Mouse (Mus musculus) left cerebral cortex, adult 8-10 months (tissue): ENCODE data around the gene Galnt2. TPM values are rescaled to one million over a fixed set of nuclear protein-coding genes. Genes with fewer than 3 reads are reported as not detected.

Experiments
- DNase-seq, 2 experiments: peaks; one replicate each; pipeline ENCODE4 v3.0.0; 2022; ENCODE audit warnings: low spot score in 2 of 2
- total RNA-seq, 4 experiments: library from RNA; stranded (reverse); gene quantifications; 2 replicates each; pipeline ENCODE4 v1.2.4; 2022

Gene Galnt2
- total RNA-seq, 4 experiments from 2014 or later, result 34.5 to 49.5 (median 39.8) TPM

GRCm38 (mm10) chr8:124271518-124271917 is 40.3 kb downstream of the Galnt2 start:
- DNase-seq, result no peak

- DNase-seq, result no peak
These were observed 41.6 kb downstream of the Galnt2 start for GRCm38 (mm10) chr8:124272792-124273191.

DNA sequence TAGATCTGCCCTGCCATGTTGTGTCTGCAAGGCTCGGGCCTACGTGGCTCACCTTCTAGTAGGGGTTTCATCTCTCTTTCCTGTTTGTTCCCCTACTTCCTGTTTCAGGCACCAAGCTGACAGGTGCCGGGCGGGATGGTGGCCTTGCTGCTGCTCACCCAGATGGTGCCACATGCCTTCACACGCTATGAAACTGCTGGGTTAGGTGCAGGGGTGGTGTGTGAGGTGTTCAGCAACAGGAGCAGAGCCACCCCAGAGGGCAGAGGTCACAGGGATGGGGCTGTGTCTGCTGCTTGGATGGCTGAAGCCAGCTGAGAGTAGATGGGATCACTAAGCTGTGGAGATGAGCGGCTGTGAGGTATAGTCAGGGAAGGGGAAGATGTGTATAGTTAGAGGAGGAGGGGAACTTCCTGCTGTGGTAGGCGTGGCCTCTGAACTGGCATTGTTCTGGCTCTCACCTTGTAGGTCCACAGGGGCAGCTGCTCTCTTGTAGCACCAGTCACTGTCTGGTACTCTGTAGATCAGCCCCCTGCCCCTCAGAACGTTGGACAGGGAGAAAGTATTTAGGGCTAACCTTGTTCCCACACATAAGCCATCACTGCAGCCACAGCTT is 42.5 kb downstream of the Galnt2 start:
- no peak for DNase-seq

- DNase-seq, result no peak
These were observed 43.4 kb downstream of the Galnt2 start for GRCm38 (mm10) chr8:124274441-124275120.

GRCm38 (mm10) chr8:124275377-124276071 is 44.3 kb downstream of the Galnt2 start:
- DNase-seq, result no peak

- DNase-seq, result no peak
These were observed 47.0 kb downstream of the Galnt2 start for GRCm38 (mm10) chr8:124277951-124278910.

- DNase-seq, result no peak
These were observed 47.9 kb downstream of the Galnt2 start for GRCm38 (mm10) chr8:124278956-124279689.

DNA sequence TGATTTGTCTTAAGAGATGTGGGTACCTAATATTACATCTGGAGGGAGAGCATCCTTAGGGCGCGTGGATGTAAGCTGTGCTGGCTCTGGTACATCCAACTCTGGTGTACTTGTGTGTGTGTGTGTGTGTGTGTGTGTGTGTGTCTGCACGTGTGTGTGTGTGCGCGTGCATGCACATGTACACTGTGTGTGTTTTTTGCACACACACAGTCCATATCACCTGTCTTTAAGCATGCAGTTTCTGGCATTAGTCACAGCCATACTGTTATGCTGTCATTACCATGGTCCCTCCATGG is 48.4 kb downstream of the Galnt2 start:
- DNase-seq, result no peak

GRCm38 (mm10) chr8:124281700-124282541 is 50.7 kb downstream of the Galnt2 start:
- DNase-seq, result no peak

GRCm38 (mm10) chr8:124282878-124283630 is 51.9 kb downstream of the Galnt2 start:
- no peak for DNase-seq

DNA sequence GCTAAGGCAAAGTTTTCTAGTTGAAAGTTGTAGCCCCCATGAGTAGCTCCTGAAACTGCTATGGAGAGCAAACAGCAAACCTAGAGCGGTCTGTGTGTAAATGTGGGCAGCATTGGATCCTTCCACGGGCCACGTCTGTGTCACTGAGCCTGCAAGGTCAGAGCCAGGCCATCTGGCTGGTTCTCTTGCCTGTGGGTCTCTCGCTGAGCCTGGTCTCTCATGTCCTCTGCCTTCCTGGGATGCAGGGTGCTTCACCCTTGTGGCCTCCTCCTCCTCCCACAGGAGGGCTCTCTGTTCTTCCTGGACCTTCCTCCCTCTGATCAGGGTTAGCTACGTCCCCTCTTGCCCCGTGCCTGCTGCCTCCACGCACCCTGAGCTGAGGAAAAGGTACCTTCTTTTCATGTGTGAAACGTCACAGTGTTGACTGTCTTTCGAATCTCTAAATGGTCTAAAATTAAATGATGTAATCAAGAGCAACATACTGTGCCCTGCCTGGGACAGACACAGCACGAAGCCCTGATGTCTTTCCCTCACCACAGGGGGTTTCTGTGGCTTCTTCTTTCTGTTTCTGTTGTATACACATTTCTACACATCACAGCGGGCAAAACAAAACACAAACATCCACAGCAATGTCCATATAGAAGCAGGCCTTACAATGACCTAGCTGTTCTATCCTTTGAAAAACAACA is 52.6 kb downstream of the Galnt2 start:
- no peak for DNase-seq

GRCm38 (mm10) chr8:124284333-124284711 is 53.1 kb downstream of the Galnt2 start:
- DNase-seq, result no peak

GRCm38 (mm10) chr8:124284984-124285576 is 53.9 kb downstream of the Galnt2 start:
- no peak for DNase-seq

DNA sequence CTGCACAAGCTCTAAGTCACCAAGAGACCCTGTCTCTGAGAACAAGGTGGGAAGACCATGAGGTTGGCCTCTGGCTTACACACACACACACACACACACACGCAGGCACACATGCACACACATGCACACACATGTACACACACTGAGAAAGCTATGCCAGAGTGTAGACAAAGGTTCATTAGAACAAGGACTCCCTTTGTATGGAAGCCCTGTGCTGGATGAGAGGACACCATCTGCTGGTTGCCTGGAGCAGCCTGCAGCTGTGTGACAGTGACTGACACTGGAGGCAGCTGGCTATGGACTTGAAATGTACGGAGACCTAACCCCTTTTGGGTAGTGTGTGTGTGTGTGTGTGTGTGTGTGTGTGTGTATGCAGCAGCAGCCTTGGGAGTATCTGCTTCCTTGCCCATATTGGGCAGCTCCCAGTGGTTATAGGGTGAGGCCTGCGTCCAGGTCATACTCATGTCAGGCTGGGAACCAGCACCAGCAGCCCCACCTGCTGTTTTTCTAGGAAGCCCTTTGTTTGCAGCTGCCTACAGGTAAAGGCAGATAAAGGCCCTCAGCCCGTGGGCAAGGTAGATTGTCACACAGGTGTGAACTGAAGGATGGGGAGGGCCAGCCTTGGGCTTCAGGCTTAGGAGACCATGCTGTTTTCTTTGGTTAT is 55.4 kb downstream of the Galnt2 start:
- DNase-seq, result no peak

DNA sequence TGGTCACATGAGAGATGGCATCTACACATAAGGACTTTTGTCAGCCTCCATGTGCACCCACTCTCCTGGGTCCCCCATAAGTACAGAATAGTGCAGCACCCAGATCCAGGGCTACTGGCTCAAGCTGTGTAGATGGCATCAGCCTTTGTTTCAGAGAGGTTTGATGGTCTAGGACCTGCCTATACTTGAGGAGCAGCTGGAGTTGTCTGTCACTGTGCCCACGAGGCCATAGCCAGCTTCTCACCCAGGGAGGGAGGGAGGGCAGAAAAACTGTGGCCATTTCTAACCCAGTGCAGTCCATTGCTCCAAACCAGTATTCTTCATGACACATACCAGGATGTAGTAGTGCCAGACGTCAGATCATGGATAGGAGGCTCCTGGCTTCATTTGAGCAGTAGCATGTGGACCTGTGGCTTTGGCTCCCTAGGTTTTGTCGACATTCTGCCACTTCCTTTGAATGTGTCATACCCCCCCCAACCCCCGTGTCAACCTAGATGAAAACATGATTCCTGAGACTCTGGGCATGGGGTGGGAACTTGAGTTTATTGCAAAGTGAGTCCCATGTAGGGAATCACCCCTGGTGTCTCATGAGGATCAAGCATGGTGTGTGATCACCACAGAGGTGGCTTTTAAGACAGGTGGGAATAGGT is 57.1 kb downstream of the Galnt2 start:
- no peak for DNase-seq

GRCm38 (mm10) chr8:124289481-124290050 is 58.4 kb downstream of the Galnt2 start:
- DNase-seq, result no peak
